Mouse (Mus musculus) hindbrain, embryonic 10.5 days (tissue): Measurements from ENCODE around the gene Hdgfl2. TPM values are rescaled to one million over a fixed set of nuclear protein-coding genes. Genes with fewer than 3 reads are reported as not detected.
"Not testable (repeated sequence)": the region's sequence is repeated elsewhere in the genome, so short reads cannot be mapped to it uniquely, and the experiment has no call there.

Experiments used
- DNase-seq: peaks from one replicate; pipeline ENCODE4 v3.0.0-alpha.2; 2017; ENCODE audit warnings: low spot score
- H3K27ac ChIP-seq: fragments of 300-500 bp; sonication (generic); 2 replicates; pipeline ENCODE4 v1.5.1; 2016; ENCODE audit warnings: mild to moderate bottlenecking, moderate library complexity
- H3K27me3 ChIP-seq: fragments of 300-500 bp; sonication (generic); 2 replicates; pipeline ENCODE4 v1.6.1; 2016; ENCODE audit warnings: mild to moderate bottlenecking; ENCODE audit not compliant: poor library complexity, insufficient read depth, severe bottlenecking
- H3K36me3 ChIP-seq: fragments of 300-500 bp; sonication (generic); 2 replicates; pipeline ENCODE4 v1.6.1; 2016; ENCODE audit warnings: mild to moderate bottlenecking, moderate library complexity
- H3K4me1 ChIP-seq: fragments of 300-500 bp; sonication (generic); replicated peaks from 2 replicates; pipeline ENCODE4 v1.6.1; 2016; ENCODE audit warnings: mild to moderate bottlenecking
- H3K4me3 ChIP-seq: fragments of 300-500 bp; sonication (generic); 2 replicates; pipeline ENCODE4 v1.5.1; 2016; ENCODE audit warnings: mild to moderate bottlenecking, moderate library complexity
- H3K9me3 ChIP-seq: fragments of 300-500 bp; sonication (generic); 2 replicates; pipeline ENCODE4 v1.6.1; 2016; ENCODE audit warnings: mild to moderate bottlenecking, moderate library complexity
- WGBS: fragments of 180-500 bp; shearing (Covaris S2); methylation state at CpG from one replicate; pipeline ENCODE4 v1.1.7; 2016; 5-methylcytosine and 5-hydroxymethylcytosine counted together
- polyA plus RNA-seq: library from polyadenylated mRNA; unstranded; fragments of >200 nt; fragmentation: Nextera tagmentation; extraction: Ambion mirVana; gene quantifications from 2 replicates; pipeline ENCODE4 v1.2.1, GENCODE M21; 2016

Hdgfl2 gene
- polyA plus RNA-seq, 1 experiment from 2014 or later = 186 TPM

- Histone ChIP-seq H3K9me3 (no peaks in the 10 kb centered on the region), H3K36me3 (peaks cover 69% of the 10 kb centered on the region)
- no peak for DNase-seq
Measured at GRCm38 (mm10) chr17:56071126-56071525, 8.3 kb upstream of the Hdgfl2 start.

GRCm38 (mm10) chr17:56072243-56072642, 7.2 kb upstream of the Hdgfl2 start:
- H3K4me1 ChIP-seq = peaks cover 23% of the 10 kb centered on the region
- WGBS = 94% methylated on average over 5 of the region's 5 CpGs
- H3K4me3 ChIP-seq = no peak overlapping the region
- no peaks in the 10 kb centered on the region for H3K27me3 ChIP-seq
- DNase-seq = no peak
- no peaks in the 10 kb centered on the region for H3K9me3 ChIP-seq
- peaks cover 58% of the 10 kb centered on the region for H3K36me3 ChIP-seq
- H3K27ac ChIP-seq = no peak overlapping the region

More at GRCm38 (mm10) chr17:56071126-56071525, 8.3 kb upstream of the Hdgfl2 start:
- Histone ChIP-seq H3K27me3 (no peaks in the 10 kb centered on the region), H3K27ac (no peak overlapping the region), H3K4me1 (peaks cover 23% of the 10 kb centered on the region), H3K4me3 (no peak overlapping the region)

GRCm38 (mm10) chr17:56074097-56074826, 5.2 kb upstream of the Hdgfl2 start:
- H3K27ac ChIP-seq = peak overlapping the region; percentile 91
- H3K36me3 ChIP-seq = peaks cover 38% of the 10 kb centered on the region
- WGBS = 10% methylated on average over 22 of the region's 22 CpGs
- peak; percentile 89 for DNase-seq
- peak overlapping the region; percentile 87 for H3K4me3 ChIP-seq
- H3K9me3 ChIP-seq = no peaks in the 10 kb centered on the region
- no peaks in the 10 kb centered on the region for H3K27me3 ChIP-seq
- H3K4me1 ChIP-seq = peaks cover 27% of the 10 kb centered on the region

GRCm38 (mm10) chr17:56074827-56075208, 4.6 kb upstream of the Hdgfl2 start, which contains the start of gene Ubxn6:
Ubxn6 (minus strand) TSS chr17:56075028.
- 0% methylated on average over 35 of the region's 35 CpGs for WGBS
- Histone ChIP-seq H3K36me3 (peaks cover 32% of the 10 kb centered on the region), H3K4me3 (peak within 1 kb of the TSS; percentile 87), H3K27me3 (no peaks in the 10 kb centered on the region), H3K4me1 (peaks cover 27% of the 10 kb centered on the region), H3K9me3 (no peaks in the 10 kb centered on the region), H3K27ac (peak within 1 kb of the TSS; percentile 91)
- DNase-seq = peak; percentile 97

GRCm38 (mm10) chr17:56077523-56077922, 1.9 kb upstream of the Hdgfl2 start:
- 88% methylated on average over 5 of the region's 5 CpGs for WGBS
- H3K4me1 ChIP-seq = peaks cover 53% of the 10 kb centered on the region
- DNase-seq = no peak
- no peaks in the 10 kb centered on the region for H3K27me3 ChIP-seq
- H3K27ac ChIP-seq = no peak overlapping the region
- no peaks in the 10 kb centered on the region for H3K9me3 ChIP-seq
- H3K4me3 ChIP-seq = no peak overlapping the region
- H3K36me3 ChIP-seq = peaks cover 13% of the 10 kb centered on the region

- 64% methylated on average over 9 of the region's 9 CpGs for WGBS
- not testable (repeated sequence) for DNase-seq, H3K9me3 ChIP-seq, H3K27me3 ChIP-seq
- H3K36me3 ChIP-seq = peaks cover 17% of the 10 kb centered on the region
- peak overlapping the region; percentile 98 for H3K4me3 ChIP-seq
- peak overlapping the region; percentile 50 for H3K27ac ChIP-seq
- H3K4me1 ChIP-seq = peaks cover 54% of the 10 kb centered on the region
Measured at GRCm38 (mm10) chr17:56078361-56078760, 1.1 kb upstream of the Hdgfl2 start.

GRCm38 (mm10) chr17:56079921-56080320, 487 bp downstream of the Hdgfl2 start:
- DNase-seq = no peak
- Histone ChIP-seq H3K36me3 (peaks cover 30% of the 10 kb centered on the region), H3K27me3 (no peaks in the 10 kb centered on the region), H3K27ac (peak overlapping the region; percentile 89), H3K4me1 (peaks cover 40% of the 10 kb centered on the region), H3K4me3 (peak overlapping the region; percentile 98), H3K9me3 (no peaks in the 10 kb centered on the region)
- 1% methylated on average over 11 of the region's 11 CpGs for WGBS

GRCm38 (mm10) chr17:56080781-56081585, 1.5 kb downstream of the Hdgfl2 start:
- peaks cover 40% of the 10 kb centered on the region for H3K36me3 ChIP-seq
- WGBS = 6% methylated on average over 8 of the region's 8 CpGs
- peak; percentile 83 for DNase-seq
- peak overlapping the region; percentile 89 for H3K27ac ChIP-seq
- no peaks in the 10 kb centered on the region for H3K27me3 ChIP-seq
- peaks cover 31% of the 10 kb centered on the region for H3K4me1 ChIP-seq
- peak overlapping the region; percentile 98 for H3K4me3 ChIP-seq
- no peaks in the 10 kb centered on the region for H3K9me3 ChIP-seq

- H3K36me3 ChIP-seq = peaks cover 85% of the 10 kb centered on the region
- no peak for DNase-seq
- WGBS = 95% methylated on average over 1 of the region's 1 CpGs
Measured at GRCm38 (mm10) chr17:56092312-56092711, 12.9 kb downstream of the Hdgfl2 start.

GRCm38 (mm10) chr17:56092794-56093193, 13.4 kb downstream of the Hdgfl2 start:
- H3K9me3 ChIP-seq = no peaks in the 10 kb centered on the region
- no peak overlapping the region for H3K27ac ChIP-seq
- no peak for DNase-seq
- H3K4me1 ChIP-seq = no peaks in the 10 kb centered on the region
- no peak overlapping the region for H3K4me3 ChIP-seq
- H3K36me3 ChIP-seq = peaks cover 85% of the 10 kb centered on the region
- WGBS = 88% methylated on average over 1 of the region's 1 CpGs
- no peaks in the 10 kb centered on the region for H3K27me3 ChIP-seq

More at GRCm38 (mm10) chr17:56092312-56092711, 12.9 kb downstream of the Hdgfl2 start:
- Histone ChIP-seq H3K9me3 (no peaks in the 10 kb centered on the region), H3K27ac (no peak overlapping the region), H3K4me1 (no peaks in the 10 kb centered on the region), H3K4me3 (no peak overlapping the region), H3K27me3 (no peaks in the 10 kb centered on the region)

GRCm38 (mm10) chr17:56096883-56097282, 17.4 kb downstream of the Hdgfl2 start:
- H3K9me3 ChIP-seq = no peaks in the 10 kb centered on the region
- 91% methylated on average over 12 of the region's 12 CpGs for WGBS
- H3K27me3 ChIP-seq = no peaks in the 10 kb centered on the region
- no peak for DNase-seq
- H3K36me3 ChIP-seq = peaks cover 92% of the 10 kb centered on the region
- no peak overlapping the region for H3K27ac ChIP-seq
- no peak overlapping the region for H3K4me3 ChIP-seq
- H3K4me1 ChIP-seq = no peaks in the 10 kb centered on the region

GRCm38 (mm10) chr17:56098180-56098579, 18.7 kb downstream of the Hdgfl2 start:
- H3K9me3 ChIP-seq = no peaks in the 10 kb centered on the region
- no peaks in the 10 kb centered on the region for H3K27me3 ChIP-seq
- H3K27ac ChIP-seq = no peak overlapping the region
- no peak for DNase-seq
- no peak overlapping the region for H3K4me3 ChIP-seq
- H3K4me1 ChIP-seq = no peaks in the 10 kb centered on the region
- WGBS = 94% methylated on average over 8 of the region's 8 CpGs
- peaks cover 98% of the 10 kb centered on the region for H3K36me3 ChIP-seq
